Mouse (Mus musculus): ENCODE results near the gene Cdh26. TPM values are rescaled to one million over a fixed set of nuclear protein-coding genes. Genes with fewer than 3 reads are reported as not detected.

Gene Cdh26
- not detected in 3 replicates for total RNA-seq (2017)

DNA sequence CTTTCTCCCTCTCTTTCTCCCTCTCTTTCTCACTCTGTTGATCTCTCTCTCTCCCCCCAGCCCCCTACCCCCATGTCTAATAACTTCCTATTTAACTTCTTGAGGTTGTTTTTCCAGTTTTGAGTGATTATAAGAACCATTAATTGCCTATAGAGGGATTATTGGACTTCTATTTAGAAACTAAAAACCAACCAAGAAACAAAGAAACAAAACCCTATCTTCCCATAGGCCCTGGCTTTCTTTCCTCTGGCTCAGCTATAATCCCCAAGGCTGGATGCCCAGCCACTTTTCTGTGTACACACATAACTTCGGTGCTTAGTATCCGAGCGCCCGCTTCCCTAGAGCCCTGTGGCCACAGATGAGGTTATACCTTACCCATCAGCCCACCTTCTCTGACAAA is at the start of gene Cdh26:
Gene Cdh26, plus strand, starts transcription at position 301 of the 400 bp plus-strand sequence.
- no peak for ATAC-seq (replicated peaks; ENCODE audit: insufficient number of reproducible peaks, low FRiP score, low TSS enrichment, poor library complexity, severe bottlenecking)

DNA sequence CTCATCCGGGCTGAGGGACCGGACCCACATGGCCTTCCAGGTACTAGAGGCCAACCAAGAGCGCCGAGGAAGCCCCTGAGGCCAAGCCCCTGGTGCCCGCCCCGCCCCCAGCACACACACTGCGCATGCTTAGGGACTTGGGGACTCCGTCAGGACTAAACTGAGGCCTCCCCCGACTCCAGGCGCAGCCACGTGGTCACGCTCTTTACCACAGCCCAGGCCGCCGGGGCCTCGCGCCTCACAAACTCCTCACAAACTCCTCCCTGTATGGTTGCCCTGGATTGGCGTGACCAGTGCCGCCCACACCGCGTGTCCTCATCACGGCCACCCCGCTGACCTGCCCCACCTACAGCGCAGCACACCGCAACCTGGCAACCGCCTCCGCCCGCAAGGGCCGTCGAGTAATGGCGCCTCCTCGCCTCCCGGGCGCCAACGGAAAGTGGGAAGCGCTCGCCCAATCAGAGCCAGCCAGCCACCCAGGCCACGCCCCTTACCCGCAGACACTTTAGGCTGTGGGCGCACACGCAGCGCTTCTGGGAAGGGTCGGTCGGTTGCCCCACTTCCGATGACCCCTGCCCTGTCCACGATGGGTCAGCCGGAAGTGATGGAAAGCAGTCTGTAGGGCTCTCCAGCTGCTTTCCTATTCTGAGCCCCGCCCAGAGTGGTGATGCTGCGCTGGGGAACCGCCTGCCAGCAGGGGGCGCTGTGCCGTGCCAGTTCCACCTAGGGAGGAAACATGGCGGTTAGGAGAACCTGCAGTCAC is 23.1 kb upstream of the Cdh26 start, which contains the start of gene Sycp2:
Gene Sycp2, minus strand, starts transcription at position 633 of the 763 bp plus-strand sequence.
- ATAC-seq (replicated peaks; ENCODE audit: insufficient number of reproducible peaks, low FRiP score, low TSS enrichment, poor library complexity, severe bottlenecking), result peak; percentile 31; the same call in 1 of the 2 replicates

DNA sequence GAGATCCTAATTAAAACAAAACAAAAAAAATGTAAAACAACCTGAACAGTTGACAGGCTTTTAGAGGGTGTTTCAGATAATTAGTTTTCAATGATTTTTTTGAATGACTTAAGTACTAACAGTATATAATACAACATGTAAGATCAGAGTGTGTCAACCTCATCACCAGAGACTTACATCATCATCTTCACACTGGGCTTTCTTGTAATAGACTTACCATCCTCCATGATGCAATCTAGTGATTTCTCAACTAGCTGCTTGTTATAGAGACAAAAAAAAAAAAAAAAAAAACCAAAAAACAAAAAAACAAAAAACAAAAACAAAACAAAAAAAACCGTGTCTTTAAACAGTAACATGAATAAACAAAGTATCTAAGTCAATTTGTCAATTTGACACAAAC is 21.3 kb upstream of the Cdh26 start:
- ATAC-seq (replicated peaks; ENCODE audit: insufficient number of reproducible peaks, low FRiP score, low TSS enrichment, poor library complexity, severe bottlenecking), result no peak

DNA sequence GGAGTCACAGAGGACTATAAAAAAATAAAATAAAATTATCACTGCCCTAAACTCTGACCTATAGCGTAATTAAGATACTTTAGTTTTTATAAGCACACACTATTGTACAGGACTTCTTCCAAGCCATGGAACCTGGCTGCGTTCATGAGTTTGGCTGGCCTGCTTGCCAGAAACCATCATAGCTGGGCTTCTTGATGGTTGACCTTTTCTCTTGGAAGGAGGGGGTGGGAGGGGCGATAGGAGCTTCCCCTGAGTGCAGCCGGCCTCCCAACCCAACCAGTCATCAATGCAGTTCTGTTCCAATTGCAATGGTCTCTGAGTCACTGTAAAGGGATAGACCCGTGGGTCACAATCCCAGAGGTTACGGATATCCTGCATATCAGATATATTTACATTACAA is 20.0 kb upstream of the Cdh26 start:
- no peak for ATAC-seq (replicated peaks; ENCODE audit: insufficient number of reproducible peaks, low FRiP score, low TSS enrichment, poor library complexity, severe bottlenecking)

DNA sequence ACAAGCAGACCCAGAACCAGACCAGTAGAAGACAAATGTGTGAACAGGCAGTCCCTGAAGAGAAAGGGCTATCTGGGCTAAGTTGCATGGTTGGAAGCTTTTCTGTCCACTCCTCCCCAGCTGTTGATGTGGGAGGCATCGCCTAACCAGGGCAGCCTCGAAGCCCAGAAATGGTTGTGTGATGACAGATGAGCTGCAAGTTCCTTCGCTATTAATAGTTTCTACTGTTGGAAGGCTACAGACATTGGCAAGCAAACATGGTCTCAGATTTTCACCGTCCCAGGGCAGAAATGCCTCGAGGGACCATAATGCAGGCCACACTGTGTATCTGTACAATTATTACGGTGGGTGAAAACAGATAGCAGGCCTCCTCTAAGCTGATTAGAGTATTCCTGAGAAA is 17.7 kb upstream of the Cdh26 start:
- no peak for ATAC-seq (replicated peaks; ENCODE audit: insufficient number of reproducible peaks, low FRiP score, low TSS enrichment, poor library complexity, severe bottlenecking)

DNA sequence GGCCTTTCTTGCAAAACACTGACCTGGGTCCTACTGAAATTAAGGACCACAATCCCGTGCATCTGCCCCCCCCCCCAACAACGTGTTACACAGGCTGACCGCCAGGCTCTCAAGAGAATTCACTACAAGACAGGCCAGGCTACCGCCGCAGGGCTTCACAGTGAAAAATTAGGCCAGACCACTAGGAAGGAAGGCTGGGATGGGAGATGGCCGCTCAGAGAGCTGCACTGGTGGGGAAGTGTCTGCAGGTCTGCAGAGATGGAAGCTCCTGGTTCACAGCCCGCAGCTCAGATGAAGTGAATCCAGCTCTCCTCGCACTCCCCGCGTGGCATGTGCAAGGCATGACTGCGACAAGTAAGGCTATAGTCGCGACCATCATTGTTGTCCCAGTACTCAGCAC is 17.2 kb upstream of the Cdh26 start:
- ATAC-seq (replicated peaks; ENCODE audit: insufficient number of reproducible peaks, low FRiP score, low TSS enrichment, poor library complexity, severe bottlenecking), result no peak

DNA sequence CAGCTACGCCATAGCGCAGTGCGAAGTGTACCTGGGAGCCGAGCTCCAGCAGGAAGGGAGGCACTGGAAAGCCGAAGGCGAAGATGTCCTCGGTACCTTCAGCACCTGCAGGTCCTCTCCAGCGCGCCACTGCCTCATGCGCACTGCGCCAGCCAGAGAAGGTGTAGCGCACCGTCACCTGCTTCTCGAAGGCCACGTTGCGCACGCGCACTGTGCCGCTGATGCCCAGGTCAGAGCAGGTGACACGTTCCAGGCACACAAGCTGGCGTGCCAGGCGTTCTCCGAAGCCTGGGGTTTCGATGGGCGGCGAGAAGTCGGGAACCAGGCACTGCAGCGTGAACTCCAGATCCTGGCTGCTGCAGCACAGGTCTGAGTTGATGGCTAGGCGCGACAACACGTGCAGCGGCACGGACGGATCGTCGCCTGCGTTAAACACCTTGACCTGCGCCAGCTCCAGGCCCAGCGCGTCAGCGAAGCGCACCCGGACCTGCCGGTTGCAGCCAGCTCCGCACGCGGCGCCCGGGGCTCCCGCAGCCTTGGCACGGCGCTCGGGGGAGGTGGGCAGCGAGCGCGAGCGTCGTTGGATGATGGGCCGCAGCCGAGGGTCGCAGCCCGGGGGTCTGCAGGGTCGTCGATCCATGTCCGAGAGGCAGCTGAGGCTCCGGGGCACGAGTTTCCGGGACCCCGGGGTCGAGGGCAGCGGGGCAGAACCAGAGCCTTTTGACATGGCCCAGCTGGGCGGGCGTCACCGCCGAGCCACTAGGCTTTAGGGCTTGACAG is 16.7 kb upstream of the Cdh26 start:
- ATAC-seq (replicated peaks; ENCODE audit: insufficient number of reproducible peaks, low FRiP score, low TSS enrichment, poor library complexity, severe bottlenecking), result no peak

DNA sequence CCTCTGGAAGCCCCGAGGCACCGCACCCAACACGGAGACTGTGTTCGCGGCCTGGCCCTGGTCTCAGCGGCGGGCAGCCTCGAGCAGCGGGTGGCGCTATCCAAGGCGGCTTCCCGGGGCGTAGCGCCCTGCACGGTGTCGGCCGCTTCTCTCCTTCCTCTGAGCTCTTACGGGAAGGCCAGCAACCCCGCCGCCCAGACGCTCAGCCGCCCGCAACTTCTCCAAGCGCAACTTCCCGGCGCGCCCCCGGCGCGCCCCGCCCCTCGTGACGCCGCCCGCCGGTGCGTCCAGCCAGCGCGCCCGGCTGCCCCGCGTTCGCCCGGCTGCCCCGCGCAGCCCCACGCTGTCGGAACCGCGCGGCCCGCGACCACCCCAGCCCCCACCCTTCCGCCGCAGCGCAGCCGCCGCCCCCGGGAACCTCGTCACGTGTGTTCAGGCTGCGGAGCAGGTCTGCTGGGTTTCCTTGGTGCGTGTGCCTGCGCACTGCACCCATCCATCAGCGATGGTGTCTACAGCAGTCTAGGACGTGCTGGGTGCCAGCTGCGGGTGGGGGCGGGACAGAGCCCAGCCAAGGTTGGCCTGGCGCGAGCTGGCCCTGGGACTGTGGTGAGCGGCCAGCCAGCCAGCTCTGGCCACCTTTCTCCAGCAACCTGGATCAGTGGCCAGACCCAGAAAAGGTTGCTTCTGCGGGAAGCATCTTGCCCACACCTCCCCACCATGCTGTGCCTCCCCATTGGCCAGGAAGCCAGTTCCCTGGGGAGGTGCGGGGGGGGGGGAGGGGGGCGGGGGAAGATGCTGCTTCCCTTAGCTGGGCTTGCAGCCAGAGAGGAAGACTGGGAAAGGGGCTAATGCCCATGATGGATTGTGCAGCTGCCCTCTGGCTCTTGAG is 15.8 kb upstream of the Cdh26 start, which contains the start of the genes Ppp1r3d and Fam217b:
Gene Ppp1r3d, minus strand, starts transcription at position 212 of the 889 bp plus-strand sequence.
Gene Fam217b, plus strand, starts transcription at position 264 of the 889 bp plus-strand sequence.
- ATAC-seq (replicated peaks; ENCODE audit: insufficient number of reproducible peaks, low FRiP score, low TSS enrichment, poor library complexity, severe bottlenecking), result peak; percentile 44; the same call in 1 of the 2 replicates

DNA sequence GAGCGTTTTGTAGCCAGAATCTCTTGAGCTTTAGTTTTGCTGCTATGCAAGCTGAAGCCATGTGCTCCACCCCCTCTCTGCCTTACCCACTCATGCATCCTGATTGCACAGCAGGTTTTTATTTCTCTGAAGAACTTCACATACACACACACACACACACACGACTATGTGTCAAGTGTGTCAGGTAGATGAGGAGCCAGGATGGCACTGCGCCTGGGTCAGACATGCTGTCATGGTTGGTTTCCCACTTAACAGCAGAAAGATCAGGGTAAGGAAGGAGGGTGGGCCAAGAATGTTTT is 15.2 kb upstream of the Cdh26 start:
- ATAC-seq (replicated peaks; ENCODE audit: insufficient number of reproducible peaks, low FRiP score, low TSS enrichment, poor library complexity, severe bottlenecking), result no peak

DNA sequence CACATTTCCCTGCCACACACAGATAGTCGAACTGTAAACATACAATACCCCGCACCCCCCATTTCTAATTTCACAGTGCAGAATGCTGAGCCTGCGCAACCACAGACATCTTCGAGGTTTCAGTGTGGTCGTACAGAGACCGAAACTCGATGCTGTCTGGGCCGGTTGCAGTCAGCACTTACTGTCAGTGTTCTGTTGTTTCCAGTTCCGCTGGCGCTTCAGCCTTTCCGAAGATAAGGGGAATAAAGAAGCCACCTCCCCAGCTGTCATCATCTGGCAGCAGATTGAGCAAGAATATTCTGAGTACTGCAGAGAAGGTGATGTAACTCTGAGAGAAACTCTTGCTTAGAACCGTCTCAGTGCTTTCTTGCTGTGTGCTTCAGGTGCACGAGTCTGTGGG is 13.9 kb upstream of the Cdh26 start:
- peak; percentile 62 for ATAC-seq (replicated peaks; ENCODE audit: insufficient number of reproducible peaks, low FRiP score, low TSS enrichment, poor library complexity, severe bottlenecking)

DNA sequence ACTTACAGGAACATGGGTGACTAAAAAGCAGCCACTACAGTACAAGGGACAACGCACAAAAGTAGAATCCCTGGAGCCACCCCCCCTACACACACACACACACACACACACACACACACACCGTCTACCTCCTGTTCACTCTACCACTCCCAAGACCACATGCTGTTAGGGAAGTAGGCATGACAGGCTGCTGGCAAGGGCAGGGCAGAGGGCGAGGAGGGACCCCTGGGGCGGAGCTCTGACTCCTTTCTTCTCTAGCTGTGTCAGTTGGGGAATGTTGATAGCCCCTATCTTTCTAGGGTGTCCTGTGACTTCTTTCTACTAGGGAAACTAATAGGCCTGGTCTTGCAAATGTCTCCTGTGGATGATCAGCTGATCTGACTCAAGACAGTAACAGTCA is 13.4 kb upstream of the Cdh26 start:
- ATAC-seq (replicated peaks; ENCODE audit: insufficient number of reproducible peaks, low FRiP score, low TSS enrichment, poor library complexity, severe bottlenecking), result no peak

DNA sequence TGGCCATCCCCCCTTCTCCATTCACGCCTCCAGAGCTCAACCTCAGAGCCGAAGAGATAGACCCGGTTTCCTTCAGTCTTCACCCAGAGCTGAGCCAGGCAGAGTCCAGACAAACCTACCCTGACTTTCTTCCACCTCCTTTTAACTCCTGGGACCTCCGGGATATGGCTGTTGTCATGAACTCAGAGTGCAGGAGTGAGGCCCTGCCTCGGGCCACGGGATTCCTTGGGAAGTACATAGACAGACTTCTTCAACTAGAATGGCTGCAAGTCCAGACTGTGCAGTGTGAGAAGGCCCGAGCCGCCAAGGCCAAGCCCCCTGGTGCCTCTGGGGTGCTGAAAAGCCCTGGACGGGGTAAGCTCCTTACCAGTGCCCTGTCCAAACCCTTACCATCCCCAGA is 9.8 kb upstream of the Cdh26 start:
- no peak for ATAC-seq (replicated peaks; ENCODE audit: insufficient number of reproducible peaks, low FRiP score, low TSS enrichment, poor library complexity, severe bottlenecking)

DNA sequence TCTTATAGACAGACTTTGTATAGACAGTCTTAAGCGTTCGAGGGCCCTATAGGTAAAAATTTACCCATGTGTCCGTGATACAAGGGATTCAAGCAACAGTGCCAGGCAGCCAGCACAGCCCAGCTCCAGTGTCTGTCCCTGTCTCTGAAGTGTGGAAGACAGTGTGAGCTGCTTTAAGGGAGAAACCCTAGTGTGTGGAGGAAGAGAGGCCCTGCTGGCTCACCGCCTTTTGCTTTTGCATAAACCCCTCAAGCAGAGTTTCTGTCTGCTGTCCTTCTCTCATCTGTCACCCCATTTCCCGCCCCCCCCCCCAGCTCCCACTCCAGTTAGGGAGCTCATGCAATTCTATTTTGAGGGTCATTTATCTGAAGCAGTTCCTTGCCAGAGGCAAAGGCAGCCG is 8.7 kb upstream of the Cdh26 start:
- no peak for ATAC-seq (replicated peaks; ENCODE audit: insufficient number of reproducible peaks, low FRiP score, low TSS enrichment, poor library complexity, severe bottlenecking)

DNA sequence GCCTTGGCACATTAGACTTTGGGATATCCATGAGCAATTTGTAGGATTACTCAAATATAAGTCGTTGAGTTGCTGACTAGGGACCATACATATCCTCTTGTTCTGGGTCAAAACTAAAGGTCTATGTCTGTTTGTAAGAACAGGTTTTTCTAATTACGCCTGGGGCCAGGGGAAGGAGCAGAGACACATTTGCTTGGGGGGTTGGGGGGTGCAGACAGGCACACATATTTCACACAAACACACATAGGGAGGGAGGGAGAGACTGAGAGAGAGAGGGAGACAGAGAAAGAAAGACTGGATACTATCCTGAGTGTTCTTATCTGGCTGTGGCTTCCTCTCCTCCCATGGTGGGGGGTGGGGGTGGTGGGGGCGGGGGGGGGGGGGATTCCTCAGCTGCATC is 8.1 kb upstream of the Cdh26 start:
- no peak for ATAC-seq (replicated peaks; ENCODE audit: insufficient number of reproducible peaks, low FRiP score, low TSS enrichment, poor library complexity, severe bottlenecking)

DNA sequence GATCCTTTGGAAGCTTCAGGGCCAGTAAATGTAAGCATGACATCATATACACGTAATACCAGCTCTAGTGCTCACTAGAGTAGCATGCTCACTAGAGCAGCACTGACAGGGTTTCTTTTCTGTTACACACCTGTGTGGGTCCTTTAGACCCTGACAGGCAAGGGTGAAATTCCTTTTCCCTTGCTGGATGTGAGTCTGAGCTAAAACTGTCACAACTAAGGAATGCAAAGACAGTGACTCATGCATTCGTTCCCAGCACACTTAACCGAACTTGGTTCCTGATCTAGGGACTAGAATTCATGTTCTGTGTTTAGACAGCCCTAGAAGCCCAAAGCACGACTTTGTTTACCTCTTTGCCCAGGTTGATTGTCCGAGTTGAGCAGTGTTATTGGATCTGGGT is 7.1 kb upstream of the Cdh26 start:
- ATAC-seq (replicated peaks; ENCODE audit: insufficient number of reproducible peaks, low FRiP score, low TSS enrichment, poor library complexity, severe bottlenecking), result no peak

DNA sequence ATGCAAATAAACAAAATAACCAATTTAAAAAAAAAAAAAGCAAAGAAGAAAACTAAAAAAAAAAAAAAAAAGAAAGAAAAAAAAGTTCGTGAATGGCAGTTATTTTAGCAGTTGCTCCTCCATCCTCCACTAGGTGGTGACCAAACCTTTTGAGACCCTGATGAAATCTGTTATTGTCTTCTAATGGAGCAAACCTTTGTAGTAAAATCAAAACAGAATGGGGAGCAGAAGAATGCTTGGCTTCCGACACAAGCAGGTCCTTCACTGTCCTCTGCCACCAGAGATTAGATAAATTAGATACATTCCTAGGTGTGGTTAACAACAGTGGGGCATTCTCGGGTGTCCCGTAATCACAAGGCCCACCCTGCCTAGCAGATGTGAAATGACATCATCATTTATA is 4.1 kb upstream of the Cdh26 start:
- ATAC-seq (replicated peaks; ENCODE audit: insufficient number of reproducible peaks, low FRiP score, low TSS enrichment, poor library complexity, severe bottlenecking), result no peak

DNA sequence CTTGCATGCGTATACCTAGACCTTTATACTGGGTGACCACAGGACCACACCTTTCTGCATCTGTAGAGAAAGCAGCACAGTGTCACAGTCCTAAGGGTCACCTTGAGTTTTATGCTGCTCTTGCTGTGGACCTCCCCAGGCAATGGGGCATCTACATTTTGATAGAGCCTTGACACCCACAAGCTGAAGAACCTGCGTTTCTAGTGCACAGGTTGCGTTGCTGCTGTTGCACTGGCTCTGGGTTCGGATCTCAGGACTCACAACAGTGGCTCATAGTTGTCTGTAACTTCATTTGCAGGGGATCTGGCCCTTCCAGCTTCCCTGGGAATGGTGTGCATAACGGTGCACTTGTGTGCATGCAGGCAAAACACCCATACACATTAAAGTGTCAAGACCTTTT is 3.1 kb upstream of the Cdh26 start:
- ATAC-seq (replicated peaks; ENCODE audit: insufficient number of reproducible peaks, low FRiP score, low TSS enrichment, poor library complexity, severe bottlenecking), result 0 out of 2 replicates have a peak, but pooled peaks have one; percentile 23

DNA sequence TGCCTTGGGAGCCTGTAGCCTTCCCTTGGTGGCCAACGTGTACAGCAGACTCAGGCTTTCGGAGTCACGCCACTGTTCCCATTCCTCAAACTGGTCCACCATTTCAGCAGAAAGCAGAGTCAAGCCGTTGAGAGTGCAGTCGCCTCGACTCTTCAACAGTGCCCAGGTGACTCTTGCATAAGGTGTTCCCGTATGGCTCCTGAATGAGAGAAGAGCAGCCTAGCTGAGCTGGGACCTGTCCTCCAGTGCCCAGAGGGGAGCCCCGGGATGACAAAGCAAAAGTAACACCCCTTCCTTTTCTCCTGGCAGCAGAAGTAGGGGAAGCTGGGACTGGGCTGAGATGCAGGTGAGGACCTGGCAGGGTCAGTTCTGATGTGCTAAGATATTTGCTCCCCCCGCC is 2.1 kb upstream of the Cdh26 start:
- no peak for ATAC-seq (replicated peaks; ENCODE audit: insufficient number of reproducible peaks, low FRiP score, low TSS enrichment, poor library complexity, severe bottlenecking)

DNA sequence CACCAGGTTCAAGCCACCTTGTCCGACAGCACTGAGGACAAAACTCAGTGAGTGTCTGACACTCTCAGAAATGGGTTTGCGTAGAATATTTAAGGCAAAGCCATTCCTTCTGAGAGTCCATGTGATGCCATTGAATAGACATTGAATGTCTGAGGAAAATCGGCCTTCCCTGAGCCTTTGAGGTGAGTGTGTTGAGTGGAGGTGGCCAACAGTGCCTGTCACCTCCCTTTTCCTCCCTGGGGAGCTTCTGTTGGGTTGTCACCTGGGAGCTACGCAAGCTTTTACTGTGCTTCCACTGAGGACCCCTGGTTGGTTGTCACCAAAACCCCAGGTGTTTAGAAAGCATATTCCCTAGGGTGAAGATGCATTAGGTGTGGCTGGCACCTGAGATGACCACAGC is 1.7 kb upstream of the Cdh26 start:
- no peak for ATAC-seq (replicated peaks; ENCODE audit: insufficient number of reproducible peaks, low FRiP score, low TSS enrichment, poor library complexity, severe bottlenecking)

Measured in monocyte, adult 5-6 weeks (primary cell).